ENCODE assay signal across 8 mouse cellular contexts in genomic region chr11:6404699-6405566, GRCm38 (mm10). TPM values are rescaled to one million over a fixed set of nuclear protein-coding genes. Genes with fewer than 3 reads are reported as not detected.
DNase-seq lines count a peak whose midpoint lies in the region; ATAC-seq and TF ChIP-seq lines count a peak whose summit lies in the region.

No protein-coding gene starts in this region.

- TF ChIP-seq POLR2A in ES-Bruce4 (IDR thresholded peaks at IDR 0.05; ENCODE audit: insufficient read depth, low read length) (no peak), myocyte (IDR thresholded peaks at IDR 0.05; ENCODE audit: insufficient read length, low read depth) (no peak)

- no peak for ATAC-seq in embryonic facial prominence, embryonic 11.5 days (replicated peaks; ENCODE audit: insufficient number of reproducible peaks, low FRiP score, low TSS enrichment, low read depth)
- ATAC-seq in intestine, embryonic 14.5 days (replicated peaks; ENCODE audit: low FRiP score, low TSS enrichment, low read depth), result no peak

- H3K4me1 ChIP-seq in ES-Bruce4 (ENCODE audit: control insufficient read depth, insufficient read depth, low read length), result peaks cover 4% of the 10 kb centered on the region
- H3K4me1 ChIP-seq in embryonic facial prominence, embryonic 11.5 days (ENCODE audit: control insufficient read depth, insufficient read depth, low read length), result peaks cover 8% of the 10 kb centered on the region; the same call in 1 of the 2 replicates
- H3K4me1 ChIP-seq in intestine, embryonic 14.5 days (replicated peaks; ENCODE audit: control insufficient read depth, insufficient read depth, low read length), result peaks cover 23% of the 10 kb centered on the region

- peak; percentile 37 for DNase-seq in gastrocnemius, adult 2 months
- no peak for DNase-seq in gastrocnemius, postnatal 36 days
- DNase-seq in embryonic facial prominence, embryonic 11.5 days (ENCODE audit: low spot score), result no peak
- DNase-seq in intestine, embryonic 14.5 days (ENCODE audit: low spot score), result no peak
- no peak for DNase-seq in thymus, postnatal 36 days
- DNase-seq in embryo, embryonic 11 days, result no peak

- H3K36me3 ChIP-seq in ES-Bruce4 (ENCODE audit: control insufficient read depth, insufficient read depth, low read length, poor library complexity, severe bottlenecking) (peaks cover 45% of the 10 kb centered on the region), myocyte (ENCODE audit: control insufficient read depth, insufficient read depth) (peaks cover 5% of the 10 kb centered on the region)
- peaks cover 30% of the 10 kb centered on the region for H3K36me3 ChIP-seq in embryonic facial prominence, embryonic 11.5 days (replicated peaks; ENCODE audit: control insufficient read depth, insufficient read depth, low read depth, low read length)
- peaks cover 58% of the 10 kb centered on the region for H3K36me3 ChIP-seq in intestine, embryonic 14.5 days (ENCODE audit: control insufficient read depth, insufficient read depth, low read length)

- no peak overlapping the region for H3K9ac ChIP-seq in ES-Bruce4 (ENCODE audit: low read depth, poor library complexity, severe bottlenecking)
- H3K9ac ChIP-seq in embryonic facial prominence, embryonic 11.5 days (replicated peaks; ENCODE audit: low read length), result no peak overlapping the region; the same call in 1 of the 2 replicates
- no peak overlapping the region for H3K9ac ChIP-seq in intestine, embryonic 14.5 days (ENCODE audit: low read length)

- intact Hi-C loops in gastrocnemius, adult 2 months (cut with DNase I), result no loop called here
- intact Hi-C loops in gastrocnemius, postnatal 36 days (cut with DNase I), result loop anchor here (5.0 kb wide), 1 partner anchor 38 kb away; no protein-coding TSS in a partner anchor

- 88% methylated on average over 9 of the region's 9 CpGs for WGBS in embryonic facial prominence, embryonic 11.5 days
- 78% methylated on average over 9 of the region's 9 CpGs for WGBS in intestine, embryonic 14.5 days

- H3K27ac ChIP-seq in gastrocnemius, adult 2 months, result peak overlapping the region; percentile 90
- H3K27ac ChIP-seq in ES-Bruce4 (ENCODE audit: insufficient read depth, low read length), result peak overlapping the region; percentile 66; the same call in 1 of the 2 replicates
- peak overlapping the region; percentile 64 for H3K27ac ChIP-seq in embryonic facial prominence, embryonic 11.5 days (replicated peaks; ENCODE audit: low read depth, low read length)
- H3K27ac ChIP-seq in intestine, embryonic 14.5 days (ENCODE audit: low read depth), result peak overlapping the region; percentile 80

- H3K4me3 ChIP-seq in gastrocnemius, adult 2 months, result peak overlapping the region; percentile 52
- H3K4me3 ChIP-seq in ES-Bruce4 (ENCODE audit: low read depth, low read length) (no peak overlapping the region), myocyte (no peak overlapping the region)
- H3K4me3 ChIP-seq in embryonic facial prominence, embryonic 11.5 days (ENCODE audit: low read depth, low read length), result no peak overlapping the region
- no peak overlapping the region for H3K4me3 ChIP-seq in intestine, embryonic 14.5 days (ENCODE audit: low read depth, low read length)

- H3ac ChIP-seq in myocyte (ENCODE audit: control insufficient read depth, insufficient read length), result no peak overlapping the region

- no peak for TF ChIP-seq EP300 in ES-Bruce4 (IDR thresholded peaks at IDR 0.05; ENCODE audit: insufficient read depth, low read depth, low read length)

- H3K27me3 ChIP-seq in ES-Bruce4 (ENCODE audit: control insufficient read depth, insufficient read depth, low read length, poor library complexity, severe bottlenecking) (no peaks in the 10 kb centered on the region), myocyte (ENCODE audit: control insufficient read depth, insufficient read depth, insufficient read length) (no peaks in the 10 kb centered on the region)
- no peaks in the 10 kb centered on the region for H3K27me3 ChIP-seq in embryonic facial prominence, embryonic 11.5 days (ENCODE audit: control insufficient read depth, insufficient read depth, low read length)
- H3K27me3 ChIP-seq in intestine, embryonic 14.5 days (replicated peaks; ENCODE audit: control insufficient read depth, insufficient read depth, low read length), result no peaks in the 10 kb centered on the region

- H3K9me3 ChIP-seq in ES-Bruce4 (replicated peaks; ENCODE audit: control insufficient read depth, insufficient read depth, low read length, poor library complexity, severe bottlenecking), result no peaks in the 10 kb centered on the region
- H3K9me3 ChIP-seq in embryonic facial prominence, embryonic 11.5 days (replicated peaks; ENCODE audit: control insufficient read depth, low read length), result no peaks in the 10 kb centered on the region
- no peaks in the 10 kb centered on the region for H3K9me3 ChIP-seq in intestine, embryonic 14.5 days (ENCODE audit: control insufficient read depth, low read length)

- TF ChIP-seq CTCF in gastrocnemius, adult 2 months (IDR thresholded peaks at IDR 0.05), result no peak
- TF ChIP-seq CTCF in ES-Bruce4 (IDR thresholded peaks at IDR 0.05; ENCODE audit: low read depth, low read length), result no peak

- H3K79me2 ChIP-seq in myocyte (ENCODE audit: control insufficient read depth, insufficient read depth), result no peaks in the 10 kb centered on the region

- H3K4me2 ChIP-seq in embryonic facial prominence, embryonic 11.5 days (ENCODE audit: low read depth, low read length), result no peak overlapping the region
- no peak overlapping the region for H3K4me2 ChIP-seq in intestine, embryonic 14.5 days (ENCODE audit: low read length)
- no peak overlapping the region for H3K4me2 ChIP-seq in myocyte (ENCODE audit: low read depth)

TF ChIP-seq in myocyte, 11 proteins besides CTCF, POLR2A, EP300 and RAD21:
- TF ChIP-seq USF1 (IDR thresholded peaks at IDR 0.05; ENCODE audit: low read depth) (no peak), POLR2AphosphoS2 (IDR thresholded peaks at IDR 0.05; ENCODE audit: insufficient read length, low read depth) (peak; percentile 22)
TF ChIP-seq in myocyte: peak in this region for 1.

RNA-seq across cellular contexts. Expression of gene Ppia, which starts 10.3 kb away (rescaled TPM):
- 100 to 1,000 TPM; 205 to 209 TPM for total RNA-seq in gastrocnemius, adult 2 months (2021)
- total RNA-seq in gastrocnemius, postnatal 36 days (2021), result 100 to 1,000 TPM; 206 to 211 TPM
- 2,132 and 2,301 TPM in 2 replicates for polyA plus RNA-seq in ES-Bruce4 (2011; ENCODE audit: insufficient read depth, insufficient read length, low read depth, missing spikeins)
- 5,819 and 6,203 TPM in 2 replicates for polyA plus RNA-seq in embryonic facial prominence, embryonic 11.5 days (2014; fragmentation: Nextera tagmentation; extraction: Ambion mirVana)
- polyA plus RNA-seq in intestine, embryonic 14.5 days (2014; fragmentation: Nextera tagmentation; extraction: Ambion mirVana), result 5,694 and 5,748 TPM in 2 replicates
- polyA plus RNA-seq in myocyte (2012; fragmentation: generic; extraction: Trizol), result 3,065 TPM

RNA-seq across cellular contexts. Expression of gene Zmiz2, which starts 16.1 kb away (rescaled TPM):
- 10 to 100 TPM; 45.4 to 52.0 TPM for total RNA-seq in gastrocnemius, adult 2 months (2021)
- total RNA-seq in gastrocnemius, postnatal 36 days (2021), result 10 to 100 TPM; 41.1 to 53.3 TPM
- 51.5 and 59.4 TPM in 2 replicates for polyA plus RNA-seq in ES-Bruce4 (2011; ENCODE audit: insufficient read depth, insufficient read length, low read depth, missing spikeins)
- 9.0 and 9.6 TPM in 2 replicates for polyA plus RNA-seq in embryonic facial prominence, embryonic 11.5 days (2014; fragmentation: Nextera tagmentation; extraction: Ambion mirVana)
- 14.0 and 14.2 TPM in 2 replicates for polyA plus RNA-seq in intestine, embryonic 14.5 days (2014; fragmentation: Nextera tagmentation; extraction: Ambion mirVana)
- polyA plus RNA-seq in myocyte (2012; fragmentation: generic; extraction: Trizol), result 37.1 TPM

RNA-seq across cellular contexts. Expression of gene H2afv, which starts 39.3 kb away (rescaled TPM):
- 10 to 100 TPM; 44.2 to 70.3 TPM for total RNA-seq in gastrocnemius, adult 2 months (2021)
- total RNA-seq in gastrocnemius, postnatal 36 days (2021), result 10 to 100 TPM; 36.4 to 49.2 TPM
- polyA plus RNA-seq in ES-Bruce4 (2011; ENCODE audit: insufficient read depth, insufficient read length, low read depth, missing spikeins) (200 and 218 TPM in 2 replicates), myocyte (2012; fragmentation: generic; extraction: Trizol) (175 TPM)
- 853 and 854 TPM in 2 replicates for polyA plus RNA-seq in embryonic facial prominence, embryonic 11.5 days (2014; fragmentation: Nextera tagmentation; extraction: Ambion mirVana)
- polyA plus RNA-seq in intestine, embryonic 14.5 days (2014; fragmentation: Nextera tagmentation; extraction: Ambion mirVana), result 510 and 552 TPM in 2 replicates
